Mouse (Mus musculus) limb, embryonic 10.5 days (tissue): ENCODE data around the gene Elp4. TPM values are rescaled to one million over a fixed set of nuclear protein-coding genes. Genes with fewer than 3 reads are reported as not detected.

Experiments
- DNase-seq: peaks from one replicate; pipeline ENCODE4 v3.0.0-alpha.2; 2017; ENCODE audit warnings: low spot score
- H3K27ac ChIP-seq: fragments of 300-500 bp; sonication (generic); 2 replicates; pipeline ENCODE4 v1.5.1; 2016; ENCODE audit warnings: mild to moderate bottlenecking
- H3K27me3 ChIP-seq: fragments of 300-500 bp; sonication (generic); 2 replicates; pipeline ENCODE4 v1.6.1; 2016; ENCODE audit warnings: low read depth, mild to moderate bottlenecking; ENCODE audit not compliant: poor library complexity, severe bottlenecking
- H3K36me3 ChIP-seq: fragments of 300-500 bp; sonication (generic); 2 replicates; pipeline ENCODE4 v1.6.1; 2016; ENCODE audit warnings: mild to moderate bottlenecking, moderate library complexity
- H3K4me1 ChIP-seq: fragments of 300-500 bp; sonication (generic); 2 replicates; pipeline ENCODE4 v1.6.1; 2016
- H3K4me3 ChIP-seq: fragments of 300-500 bp; sonication (generic); 2 replicates; pipeline ENCODE4 v1.5.1; 2016; ENCODE audit warnings: mild to moderate bottlenecking, moderate library complexity
- H3K9me3 ChIP-seq: fragments of 300-500 bp; sonication (generic); replicated peaks from 2 replicates; pipeline ENCODE4 v1.6.1; 2016; ENCODE audit warnings: mild to moderate bottlenecking
- WGBS: fragments of 180-500 bp; shearing (Covaris S2); methylation state at CpG from one replicate; pipeline ENCODE4 v1.1.7; 2016; 5-methylcytosine and 5-hydroxymethylcytosine counted together
- polyA plus RNA-seq: library from polyadenylated mRNA; unstranded; fragments of >200 nt; fragmentation: Nextera tagmentation; extraction: Ambion mirVana; gene quantifications from 2 replicates; pipeline ENCODE4 v1.2.1, GENCODE M21; 2016

Gene Elp4
- polyA plus RNA-seq, 1 experiment from 2014 or later, result 48.7 TPM

DNA sequence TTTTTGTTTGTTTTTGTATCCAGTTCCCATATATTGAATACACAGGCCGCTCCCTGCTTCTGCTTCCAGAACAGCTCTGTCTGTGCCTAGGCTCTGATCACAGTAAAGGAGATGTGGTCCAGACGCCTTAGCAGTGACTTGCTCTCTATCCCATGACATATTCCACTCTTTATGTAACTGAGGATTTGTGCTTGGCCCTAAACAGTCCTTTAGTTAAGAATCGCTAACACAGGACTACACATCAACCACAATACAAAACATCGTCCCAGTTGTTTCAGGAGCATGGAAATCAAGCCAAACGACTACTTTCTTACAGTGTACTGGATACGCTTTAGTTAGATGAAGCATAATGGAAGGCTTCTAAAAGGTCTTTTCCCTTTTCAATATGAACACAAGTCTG lies 102.8 kb downstream of the Elp4 start:
- Histone ChIP-seq H3K4me3 (no peak overlapping the region), H3K27ac (no peak overlapping the region), H3K36me3 (no peaks in the 10 kb centered on the region), H3K4me1 (no peaks in the 10 kb centered on the region), H3K9me3 (no peaks in the 10 kb centered on the region), H3K27me3 (no peaks in the 10 kb centered on the region)
- WGBS, result 88% methylated on average over 6 of the region's 6 CpGs
- no peak for DNase-seq

DNA sequence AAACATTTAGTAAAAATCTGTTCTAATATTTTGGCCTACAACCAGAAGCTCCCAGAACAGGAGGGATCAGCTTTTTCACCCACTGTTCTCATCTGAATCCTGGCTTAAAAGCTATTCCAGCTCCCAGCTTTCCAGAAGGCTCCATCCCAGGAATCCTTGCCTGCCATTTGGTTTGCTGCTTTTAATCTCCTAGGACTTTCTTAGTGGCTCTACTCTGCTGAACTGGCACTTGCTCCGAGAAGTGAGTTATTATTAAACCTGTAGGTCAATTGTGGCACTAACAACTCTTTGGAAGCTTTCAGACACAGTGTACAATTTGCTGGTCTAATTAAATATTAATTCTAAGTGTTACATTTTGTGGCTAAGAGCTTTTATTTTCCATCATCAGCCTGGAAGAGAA lies 103.7 kb downstream of the Elp4 start:
- H3K4me1 ChIP-seq, result no peaks in the 10 kb centered on the region
- H3K27me3 ChIP-seq, result no peaks in the 10 kb centered on the region
- H3K9me3 ChIP-seq, result no peaks in the 10 kb centered on the region
- WGBS, result 53% methylated on average over 1 of the region's 1 CpGs
- no peak overlapping the region for H3K27ac ChIP-seq
- no peak for DNase-seq
- H3K36me3 ChIP-seq, result no peaks in the 10 kb centered on the region
- H3K4me3 ChIP-seq, result no peak overlapping the region

- no peak for DNase-seq
- no peaks in the 10 kb centered on the region for H3K36me3 ChIP-seq
- no peak overlapping the region for H3K4me3 ChIP-seq
- WGBS, result 66% methylated on average over 2 of the region's 2 CpGs
- H3K27ac ChIP-seq, result no peak overlapping the region
- no peaks in the 10 kb centered on the region for H3K27me3 ChIP-seq
- no peaks in the 10 kb centered on the region for H3K9me3 ChIP-seq
- no peaks in the 10 kb centered on the region for H3K4me1 ChIP-seq
Measured at GRCm38 (mm10) chr2:105799840-105800239, 104.5 kb downstream of the Elp4 start.

- H3K36me3 ChIP-seq, result no peaks in the 10 kb centered on the region
- H3K9me3 ChIP-seq, result no peaks in the 10 kb centered on the region
- H3K4me3 ChIP-seq, result no peak overlapping the region
- peaks cover 1% of the 10 kb centered on the region; the same call in 1 of the 2 replicates for H3K4me1 ChIP-seq
- no peaks in the 10 kb centered on the region for H3K27me3 ChIP-seq
- no peak for DNase-seq
- no peak overlapping the region for H3K27ac ChIP-seq
Measured at GRCm38 (mm10) chr2:105797842-105798241, 106.5 kb downstream of the Elp4 start.

DNA sequence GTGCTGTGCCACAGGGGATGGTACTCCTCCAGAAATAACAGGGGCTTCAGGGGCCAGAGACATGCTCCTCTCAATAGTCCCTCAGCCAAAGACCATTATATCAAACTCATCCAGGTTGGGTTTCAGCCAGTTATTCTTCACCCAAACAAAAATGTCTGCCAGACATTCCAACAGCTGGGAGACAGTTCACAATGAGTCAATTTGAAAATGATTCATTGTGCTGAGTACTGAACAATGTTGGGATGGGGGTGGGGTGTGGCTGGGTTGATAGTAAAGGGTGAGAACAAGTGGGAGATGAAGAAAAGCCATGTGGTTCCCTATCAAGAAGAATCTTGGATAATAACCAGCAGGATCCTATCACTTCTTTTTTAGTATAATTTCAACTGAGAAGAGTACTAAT lies 108.3 kb downstream of the Elp4 start:
- H3K9me3 ChIP-seq, result no peaks in the 10 kb centered on the region
- H3K4me1 ChIP-seq, result peaks cover 11% of the 10 kb centered on the region
- DNase-seq, result no peak
- no peak overlapping the region for H3K27ac ChIP-seq
- no peaks in the 10 kb centered on the region for H3K27me3 ChIP-seq
- H3K36me3 ChIP-seq, result no peaks in the 10 kb centered on the region
- no peak overlapping the region for H3K4me3 ChIP-seq

- WGBS, result 68% methylated on average over 12 of the region's 12 CpGs
Measured at GRCm38 (mm10) chr2:105792339-105793120, 111.8 kb downstream of the Elp4 start.

DNA sequence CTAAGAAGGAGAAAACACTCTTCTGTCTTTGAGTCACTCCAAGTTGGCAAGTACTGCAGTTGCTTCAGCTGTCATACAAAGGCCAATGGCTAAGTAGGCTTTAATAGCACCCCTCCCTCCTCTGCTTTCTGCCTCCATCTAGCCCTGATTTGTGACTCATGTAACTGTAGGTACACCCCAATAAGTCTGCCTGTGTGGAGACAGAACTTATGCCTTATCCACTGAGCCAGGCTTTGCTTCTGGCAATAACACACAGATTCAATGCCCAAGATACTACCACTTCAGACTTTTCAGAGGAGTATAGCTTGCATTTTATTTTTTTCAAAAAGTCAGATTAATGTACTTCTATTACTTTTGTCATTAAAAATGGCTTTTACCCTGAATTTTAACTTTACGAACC lies 114.4 kb downstream of the Elp4 start:
- no peak overlapping the region for H3K4me3 ChIP-seq
- no peaks in the 10 kb centered on the region for H3K36me3 ChIP-seq
- no peaks in the 10 kb centered on the region for H3K9me3 ChIP-seq
- 84% methylated on average over 1 of the region's 1 CpGs for WGBS
- no peak overlapping the region for H3K27ac ChIP-seq
- no peaks in the 10 kb centered on the region for H3K27me3 ChIP-seq
- DNase-seq, result no peak
- peaks cover 15% of the 10 kb centered on the region for H3K4me1 ChIP-seq

More at GRCm38 (mm10) chr2:105792339-105793120, 111.8 kb downstream of the Elp4 start:
- no peak overlapping the region for H3K4me3 ChIP-seq
- H3K36me3 ChIP-seq, result no peaks in the 10 kb centered on the region
- H3K4me1 ChIP-seq, result peaks cover 15% of the 10 kb centered on the region
- no peaks in the 10 kb centered on the region for H3K9me3 ChIP-seq
- H3K27me3 ChIP-seq, result no peaks in the 10 kb centered on the region
- DNase-seq, result no peak
- H3K27ac ChIP-seq, result no peak overlapping the region

DNA sequence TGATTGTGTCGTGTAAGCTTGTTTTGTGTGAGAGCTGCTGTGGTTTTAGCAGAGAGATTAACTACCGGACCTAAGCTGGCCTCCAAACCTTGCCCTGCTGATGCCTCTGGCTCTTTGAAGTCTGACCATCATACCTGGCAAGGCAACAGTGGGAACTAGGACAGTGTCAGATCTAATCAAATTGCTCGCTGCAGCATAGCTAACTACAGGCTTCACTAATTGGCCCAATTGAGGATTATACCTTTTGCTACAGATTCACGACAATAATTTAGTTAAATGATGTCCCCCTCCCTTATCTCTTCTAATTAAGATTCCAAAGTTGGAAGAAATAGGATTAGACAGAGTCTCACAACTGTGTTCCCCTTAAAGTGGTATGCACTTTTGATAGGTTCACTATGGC lies 116.6 kb downstream of the Elp4 start:
- no peak for DNase-seq

GRCm38 (mm10) chr2:105786986-105787385 lies 117.4 kb downstream of the Elp4 start:
- Histone ChIP-seq H3K27ac (no peak overlapping the region), H3K36me3 (no peaks in the 10 kb centered on the region), H3K27me3 (no peaks in the 10 kb centered on the region), H3K4me1 (peaks cover 6% of the 10 kb centered on the region), H3K4me3 (no peak overlapping the region), H3K9me3 (no peaks in the 10 kb centered on the region)
- DNase-seq, result no peak
- WGBS, result 74% methylated on average over 2 of the region's 2 CpGs

More for the DNA sequence above, 116.6 kb downstream of the Elp4 start:
- H3K27me3 ChIP-seq, result no peaks in the 10 kb centered on the region
- H3K9me3 ChIP-seq, result no peaks in the 10 kb centered on the region
- no peak overlapping the region for H3K27ac ChIP-seq
- WGBS, result 73% methylated on average over 4 of the region's 4 CpGs
- peaks cover 12% of the 10 kb centered on the region for H3K4me1 ChIP-seq
- no peaks in the 10 kb centered on the region for H3K36me3 ChIP-seq
- H3K4me3 ChIP-seq, result no peak overlapping the region

DNA sequence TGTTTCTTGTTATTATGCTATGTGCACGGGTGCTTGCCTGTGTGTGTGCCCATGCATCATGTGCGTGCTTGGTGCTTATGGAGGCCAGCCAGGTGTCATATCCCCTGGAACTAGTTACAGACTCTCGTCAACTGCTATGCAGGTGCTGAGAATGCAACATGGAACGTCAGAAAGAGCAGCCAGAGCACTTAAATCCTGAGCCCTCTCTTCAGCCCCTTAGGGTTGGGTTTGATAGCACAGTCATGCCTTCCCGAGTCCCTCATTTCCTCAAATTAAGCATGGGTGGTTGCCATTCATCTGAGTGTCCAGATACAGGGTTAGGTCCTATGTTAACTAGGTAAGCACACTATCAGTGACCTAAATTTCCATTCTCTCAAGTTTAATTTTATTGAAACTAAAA lies 121.5 kb downstream of the Elp4 start:
- no peak for DNase-seq
- H3K27ac ChIP-seq, result no peak overlapping the region
- H3K27me3 ChIP-seq, result no peaks in the 10 kb centered on the region
- no peaks in the 10 kb centered on the region for H3K36me3 ChIP-seq
- no peaks in the 10 kb centered on the region for H3K4me1 ChIP-seq
- H3K4me3 ChIP-seq, result no peak overlapping the region
- 86% methylated on average over 5 of the region's 5 CpGs for WGBS
- H3K9me3 ChIP-seq, result no peaks in the 10 kb centered on the region

GRCm38 (mm10) chr2:105780739-105781138 lies 123.6 kb downstream of the Elp4 start:
- H3K36me3 ChIP-seq, result no peaks in the 10 kb centered on the region
- H3K27me3 ChIP-seq, result no peaks in the 10 kb centered on the region
- H3K4me3 ChIP-seq, result no peak overlapping the region
- H3K9me3 ChIP-seq, result no peaks in the 10 kb centered on the region
- no peaks in the 10 kb centered on the region for H3K4me1 ChIP-seq
- WGBS, result 92% methylated on average over 1 of the region's 1 CpGs
- no peak overlapping the region for H3K27ac ChIP-seq
- DNase-seq, result no peak

GRCm38 (mm10) chr2:105779320-105779891 lies 125.0 kb downstream of the Elp4 start:
- H3K27ac ChIP-seq, result no peak overlapping the region
- no peak for DNase-seq
- no peak overlapping the region for H3K4me3 ChIP-seq
- no peaks in the 10 kb centered on the region for H3K4me1 ChIP-seq
- H3K36me3 ChIP-seq, result no peaks in the 10 kb centered on the region
- H3K27me3 ChIP-seq, result no peaks in the 10 kb centered on the region
- WGBS, result 61% methylated on average over 6 of the region's 6 CpGs
- H3K9me3 ChIP-seq, result no peaks in the 10 kb centered on the region

DNA sequence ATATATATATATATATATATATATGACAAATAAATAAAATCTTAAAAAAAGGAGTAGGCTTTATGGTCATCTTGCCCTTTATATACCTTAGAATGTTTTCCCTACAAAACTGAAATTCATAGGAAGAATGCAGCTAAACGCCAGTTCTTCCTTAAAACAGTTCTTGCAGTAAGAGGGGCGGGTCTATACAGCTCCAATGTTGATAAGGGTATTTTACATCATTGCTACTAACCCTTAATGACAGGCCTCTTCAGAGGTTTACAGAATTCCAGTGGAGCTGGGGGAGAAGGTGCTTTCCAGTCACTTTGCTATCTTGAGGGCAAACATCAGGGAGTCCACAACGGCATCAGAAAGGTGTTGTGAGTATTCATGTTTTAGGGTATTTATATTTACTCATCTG lies 133.1 kb downstream of the Elp4 start:
- no peak for DNase-seq
- Histone ChIP-seq H3K27ac (no peak overlapping the region), H3K27me3 (no peaks in the 10 kb centered on the region), H3K4me1 (no peaks in the 10 kb centered on the region), H3K9me3 (no peaks in the 10 kb centered on the region), H3K36me3 (no peaks in the 10 kb centered on the region), H3K4me3 (no peak overlapping the region)
- WGBS, result 89% methylated on average over 3 of the region's 3 CpGs
